Mouse (Mus musculus) forebrain, embryonic 13.5 days (tissue): Measurements from ENCODE around the gene Cacna1d. TPM values are rescaled to one million over a fixed set of nuclear protein-coding genes. Genes with fewer than 3 reads are reported as not detected.

ENCODE experiments used
- ATAC-seq: fragments of 200-750 bp; cut with Nextera tagmentation; 2 replicates; pipeline ENCODE4 v1.8.0; 2017
- H3K27ac ChIP-seq: fragments of 300-500 bp; sonication (generic); 2 replicates; pipeline ENCODE4 v1.5.1; 2015; ENCODE audit warnings: inconsistent platforms, mild to moderate bottlenecking, moderate library complexity
- H3K27me3 ChIP-seq: fragments of 300-500 bp; sonication (generic); 2 replicates; pipeline ENCODE4 v1.6.1; 2015; ENCODE audit warnings: mild to moderate bottlenecking, inconsistent platforms
- H3K36me3 ChIP-seq: fragments of 300-500 bp; sonication (generic); 2 replicates; pipeline ENCODE4 v1.6.1; 2015; ENCODE audit warnings: mild to moderate bottlenecking, inconsistent platforms; ENCODE audit not compliant: poor library complexity, severe bottlenecking
- H3K4me1 ChIP-seq: fragments of 300-500 bp; sonication (generic); 2 replicates; pipeline ENCODE4 v1.6.1; 2015; ENCODE audit warnings: inconsistent platforms
- H3K4me2 ChIP-seq: fragments of 300-500 bp; sonication (generic); 2 replicates; pipeline ENCODE4 v1.6.1; 2015; ENCODE audit warnings: inconsistent platforms, mild to moderate bottlenecking, moderate library complexity
- H3K4me3 ChIP-seq: fragments of 300-500 bp; sonication (generic); 2 replicates; pipeline ENCODE4 v1.5.1; 2015; ENCODE audit warnings: mild to moderate bottlenecking, inconsistent platforms
- H3K9ac ChIP-seq: fragments of 300-500 bp; sonication (generic); 2 replicates; pipeline ENCODE4 v1.6.1; 2015; ENCODE audit warnings: mild to moderate bottlenecking, inconsistent platforms
- H3K9me3 ChIP-seq: fragments of 300-500 bp; sonication (generic); replicated peaks from 2 replicates; pipeline ENCODE4 v1.6.1; 2016; ENCODE audit warnings: inconsistent platforms
- WGBS: fragments of 180-500 bp; shearing (Covaris S2); methylation state at CpG from one replicate; pipeline ENCODE4 v1.1.7; 2015; 5-methylcytosine and 5-hydroxymethylcytosine counted together
- polyA plus RNA-seq: library from polyadenylated mRNA; unstranded; fragments of >200 nt; fragmentation: Nextera tagmentation; extraction: Ambion mirVana; gene quantifications from 2 replicates; pipeline ENCODE4 v1.2.1, GENCODE M21; 2015

The Cacna1d gene
- polyA plus RNA-seq: 4.4 and 4.5 TPM in 2 replicates

DNA sequence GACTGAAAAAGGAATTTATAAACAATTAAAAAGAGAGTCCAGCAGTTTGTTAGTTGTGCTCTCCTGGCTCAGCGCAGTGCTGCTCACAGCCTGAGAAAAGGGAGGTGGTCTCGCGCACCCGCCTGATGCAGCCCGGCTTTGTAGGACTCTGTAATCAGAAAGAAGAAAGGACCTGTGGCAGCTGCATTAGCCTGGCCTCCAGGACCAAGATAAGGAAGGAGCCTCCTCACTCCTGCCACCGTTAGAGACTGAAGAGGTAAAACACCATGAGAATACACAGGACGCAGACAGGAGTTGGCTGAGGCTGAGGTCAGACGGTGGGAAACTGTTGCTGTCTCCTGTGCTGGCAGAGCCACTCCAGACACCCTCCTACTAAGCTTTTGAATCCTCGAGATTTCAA is at the start of gene Cacna1d:
Gene Cacna1d (minus strand): TSS at position 114 of the 400 bp plus-strand sequence.
- H3K4me1 ChIP-seq: peaks cover 14% of the 10 kb centered on the region
- H3K9ac ChIP-seq: no peak within 1 kb of the TSS
- 90% methylated on average over 9 of the region's 9 CpGs for WGBS
- H3K36me3 ChIP-seq: peaks cover 67% of the 10 kb centered on the region
- no peak within 1 kb of the TSS for H3K4me2 ChIP-seq
- no peak for ATAC-seq
- H3K9me3 ChIP-seq: no peaks in the 10 kb centered on the region
- H3K27ac ChIP-seq: no peak within 1 kb of the TSS
- no peaks in the 10 kb centered on the region for H3K27me3 ChIP-seq
- no peak within 1 kb of the TSS for H3K4me3 ChIP-seq

DNA sequence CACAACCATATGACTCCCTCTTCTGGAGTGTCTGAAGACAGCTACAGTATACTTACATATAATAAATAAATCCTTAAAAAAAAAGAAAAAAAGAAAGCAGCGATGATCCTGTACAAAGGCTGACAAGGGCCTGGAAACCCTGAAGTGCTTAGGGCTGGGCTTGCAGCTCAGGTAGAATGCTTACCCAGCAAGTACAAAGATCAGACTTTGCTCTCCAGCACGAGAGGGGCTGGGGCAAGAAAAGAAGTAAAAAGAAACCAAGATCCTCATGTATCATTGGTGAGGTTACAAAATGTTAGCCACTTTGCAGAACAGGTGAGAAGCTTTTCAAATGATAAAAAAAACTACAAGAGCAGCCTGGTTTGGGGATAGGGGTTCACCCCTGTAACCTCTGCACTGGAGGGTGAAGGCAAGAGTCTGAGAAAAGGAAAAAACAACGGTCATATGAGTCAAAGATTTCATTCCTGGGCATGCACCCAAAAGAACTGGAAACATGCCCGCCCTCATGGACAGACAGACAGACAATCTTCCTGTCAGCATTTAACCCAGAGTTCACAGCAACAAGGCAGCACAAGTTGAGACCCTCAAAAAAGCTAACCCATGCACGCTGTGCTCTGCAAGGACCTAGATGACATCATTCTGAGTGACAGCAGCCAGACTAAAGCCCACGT is 42.7 kb upstream of the Cacna1d start:
- H3K27ac ChIP-seq: no peak overlapping the region
- peaks cover 21% of the 10 kb centered on the region for H3K4me1 ChIP-seq
- ATAC-seq: no peak
- no peak overlapping the region for H3K4me2 ChIP-seq
- no peak overlapping the region for H3K9ac ChIP-seq
- no peaks in the 10 kb centered on the region for H3K27me3 ChIP-seq
- H3K9me3 ChIP-seq: no peaks in the 10 kb centered on the region
- H3K4me3 ChIP-seq: no peak overlapping the region
- no peaks in the 10 kb centered on the region for H3K36me3 ChIP-seq
- WGBS: 88% methylated on average over 6 of the region's 6 CpGs

GRCm38 (mm10) chr14:30531896-30532295 is 40.6 kb upstream of the Cacna1d start:
- Histone ChIP-seq H3K4me3 (no peak overlapping the region), H3K4me1 (peaks cover 21% of the 10 kb centered on the region), H3K36me3 (peaks cover 15% of the 10 kb centered on the region), H3K27ac (peak overlapping the region; percentile 52), H3K27me3 (no peaks in the 10 kb centered on the region), H3K4me2 (no peak overlapping the region), H3K9ac (no peak overlapping the region), H3K9me3 (no peaks in the 10 kb centered on the region)
- WGBS: 91% methylated on average over 6 of the region's 6 CpGs
- ATAC-seq: no peak

DNA sequence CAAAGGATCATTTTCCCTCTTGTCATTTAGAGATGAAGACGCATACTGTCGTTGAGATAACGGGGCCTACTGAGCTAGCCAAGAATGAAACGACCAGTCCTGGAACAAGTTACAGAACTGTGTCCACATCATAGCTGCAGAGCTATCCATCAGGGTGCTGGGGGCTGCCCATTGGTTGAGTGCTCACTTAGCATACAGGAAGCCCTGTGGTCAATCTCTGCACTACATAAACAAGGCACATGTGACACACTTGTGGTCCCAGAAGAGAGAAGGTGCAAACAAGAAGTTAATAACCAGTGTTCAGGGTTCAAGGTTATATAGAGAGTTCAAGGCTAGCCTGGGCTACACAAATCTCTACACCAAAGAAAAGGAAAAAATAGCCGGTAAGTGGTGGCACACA is 40.2 kb upstream of the Cacna1d start:
- peak overlapping the region; percentile 52 for H3K27ac ChIP-seq
- 0 out of 2 replicates have a peak, but pooled peaks have one; percentile 45 for ATAC-seq

GRCm38 (mm10) chr14:30530726-30531269 is 39.5 kb upstream of the Cacna1d start:
- H3K4me1 ChIP-seq: peaks cover 21% of the 10 kb centered on the region
- H3K27me3 ChIP-seq: no peaks in the 10 kb centered on the region
- peak overlapping the region; percentile 74 for H3K27ac ChIP-seq
- ATAC-seq: peak; percentile 83
- 32% methylated on average over 8 of the region's 8 CpGs for WGBS
- no peak overlapping the region for H3K4me3 ChIP-seq
- no peaks in the 10 kb centered on the region for H3K9me3 ChIP-seq
- H3K36me3 ChIP-seq: peaks cover 24% of the 10 kb centered on the region
- H3K4me2 ChIP-seq: peak overlapping the region; percentile 4; the same call in 1 of the 2 replicates
- H3K9ac ChIP-seq: 0 out of 2 replicates have a peak overlapping the region, but pooled peaks have one; percentile 26

More for the DNA sequence above, 40.2 kb upstream of the Cacna1d start:
- peaks cover 18% of the 10 kb centered on the region for H3K36me3 ChIP-seq
- H3K9ac ChIP-seq: no peak overlapping the region
- 0 out of 2 replicates have a peak overlapping the region, but pooled peaks have one; percentile 4 for H3K4me2 ChIP-seq
- H3K27me3 ChIP-seq: no peaks in the 10 kb centered on the region
- H3K4me3 ChIP-seq: no peak overlapping the region
- H3K4me1 ChIP-seq: peaks cover 21% of the 10 kb centered on the region
- 54% methylated on average over 5 of the region's 5 CpGs for WGBS
- H3K9me3 ChIP-seq: no peaks in the 10 kb centered on the region

- H3K4me1 ChIP-seq: peaks cover 21% of the 10 kb centered on the region
- H3K4me3 ChIP-seq: no peak overlapping the region
- H3K27me3 ChIP-seq: no peaks in the 10 kb centered on the region
- WGBS: 91% methylated on average over 12 of the region's 12 CpGs
- H3K9me3 ChIP-seq: no peaks in the 10 kb centered on the region
- no peak overlapping the region for H3K4me2 ChIP-seq
- H3K27ac ChIP-seq: no peak overlapping the region
- no peak overlapping the region for H3K9ac ChIP-seq
- H3K36me3 ChIP-seq: peaks cover 38% of the 10 kb centered on the region
- ATAC-seq: no peak
Measured at GRCm38 (mm10) chr14:30529454-30529853, 38.2 kb upstream of the Cacna1d start.

GRCm38 (mm10) chr14:30528961-30529360 is 37.7 kb upstream of the Cacna1d start:
- H3K4me3 ChIP-seq: no peak overlapping the region
- no peak for ATAC-seq
- H3K4me1 ChIP-seq: peaks cover 21% of the 10 kb centered on the region
- no peak overlapping the region for H3K4me2 ChIP-seq
- peaks cover 43% of the 10 kb centered on the region for H3K36me3 ChIP-seq
- no peak overlapping the region for H3K9ac ChIP-seq
- H3K27ac ChIP-seq: no peak overlapping the region
- no peaks in the 10 kb centered on the region for H3K27me3 ChIP-seq
- WGBS: 92% methylated on average over 5 of the region's 5 CpGs
- no peaks in the 10 kb centered on the region for H3K9me3 ChIP-seq

- peaks cover 48% of the 10 kb centered on the region for H3K36me3 ChIP-seq
- no peak overlapping the region for H3K4me3 ChIP-seq
- 90% methylated on average over 10 of the region's 10 CpGs for WGBS
- H3K27ac ChIP-seq: no peak overlapping the region
- ATAC-seq: no peak
- no peaks in the 10 kb centered on the region for H3K9me3 ChIP-seq
- no peak overlapping the region for H3K9ac ChIP-seq
- H3K4me1 ChIP-seq: peaks cover 21% of the 10 kb centered on the region
- H3K4me2 ChIP-seq: no peak overlapping the region
- no peaks in the 10 kb centered on the region for H3K27me3 ChIP-seq
Measured at GRCm38 (mm10) chr14:30528392-30528791, 37.1 kb upstream of the Cacna1d start.

GRCm38 (mm10) chr14:30523356-30523755 is 32.1 kb upstream of the Cacna1d start:
- Histone ChIP-seq H3K9ac (no peak overlapping the region), H3K4me1 (no peaks in the 10 kb centered on the region), H3K4me2 (no peak overlapping the region), H3K4me3 (no peak overlapping the region), H3K9me3 (no peaks in the 10 kb centered on the region), H3K27me3 (no peaks in the 10 kb centered on the region), H3K27ac (no peak overlapping the region), H3K36me3 (peaks cover 97% of the 10 kb centered on the region)
- ATAC-seq: no peak
- WGBS: 73% methylated on average over 6 of the region's 6 CpGs

DNA sequence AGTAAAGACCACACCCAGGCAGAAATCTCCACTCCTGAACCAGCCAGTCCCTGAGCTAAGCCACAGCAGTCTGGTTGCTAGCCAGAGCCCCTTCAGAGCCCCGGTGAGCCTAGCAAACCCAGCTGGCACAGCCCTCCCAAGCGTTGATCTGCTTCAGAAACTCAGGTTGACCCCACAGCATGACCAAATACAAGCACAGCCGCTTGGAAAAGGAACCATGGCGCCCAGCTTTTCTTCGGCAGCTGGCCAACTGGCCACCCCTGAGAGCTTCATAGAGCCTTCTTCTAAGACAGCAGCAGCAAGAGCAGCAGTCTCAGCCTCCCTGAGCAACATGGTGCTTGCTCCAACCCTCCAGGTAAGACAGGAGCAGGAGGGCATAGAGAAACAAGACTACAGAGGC is 28.1 kb upstream of the Cacna1d start:
- ATAC-seq: no peak
- 92% methylated on average over 5 of the region's 5 CpGs for WGBS
- no peak overlapping the region for H3K4me2 ChIP-seq
- H3K9me3 ChIP-seq: no peaks in the 10 kb centered on the region
- H3K9ac ChIP-seq: no peak overlapping the region
- H3K27ac ChIP-seq: no peak overlapping the region
- no peaks in the 10 kb centered on the region for H3K4me1 ChIP-seq
- H3K4me3 ChIP-seq: no peak overlapping the region
- no peaks in the 10 kb centered on the region for H3K27me3 ChIP-seq
- H3K36me3 ChIP-seq: peaks cover 79% of the 10 kb centered on the region

DNA sequence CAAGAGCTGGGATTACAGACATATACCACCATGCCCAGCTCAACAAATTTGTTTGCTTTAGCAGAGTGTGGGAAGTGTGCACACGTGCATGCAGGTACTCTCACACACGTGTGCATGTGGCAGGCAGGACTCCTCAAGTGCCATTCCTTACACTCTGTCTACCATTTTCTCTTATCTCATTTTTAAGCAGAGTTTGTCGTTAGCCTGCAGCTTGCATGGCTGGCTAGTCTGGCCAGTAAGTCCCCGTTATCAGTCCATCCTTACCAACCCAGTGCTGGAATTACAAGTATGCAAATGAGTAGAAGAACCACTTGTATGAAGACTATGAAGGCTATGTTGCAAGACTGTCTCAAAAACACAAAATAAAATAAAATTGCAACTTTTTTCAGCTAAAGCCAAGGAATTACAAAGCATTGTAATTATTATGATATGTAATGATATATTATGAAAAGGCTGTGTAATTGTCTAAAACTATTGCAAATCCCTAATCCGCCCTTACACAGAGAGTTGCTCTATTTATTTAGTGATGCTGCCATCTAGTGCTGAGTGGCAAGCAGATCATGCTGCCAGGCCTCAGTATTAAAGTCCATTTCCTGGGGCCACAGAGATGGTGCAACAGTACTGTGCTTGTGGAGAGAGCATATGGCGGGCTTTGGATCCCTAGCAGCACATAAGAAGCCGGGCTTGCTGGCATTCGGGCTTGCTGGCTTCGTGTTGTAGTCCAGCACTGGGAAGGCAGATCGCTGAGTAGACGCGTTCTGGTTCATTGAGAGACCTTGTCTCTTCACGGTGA is 24.9 kb upstream of the Cacna1d start:
- WGBS: 90% methylated on average over 13 of the region's 13 CpGs
- no peak overlapping the region for H3K27ac ChIP-seq
- no peak overlapping the region for H3K9ac ChIP-seq
- no peaks in the 10 kb centered on the region for H3K27me3 ChIP-seq
- no peak for ATAC-seq
- peaks cover 74% of the 10 kb centered on the region for H3K36me3 ChIP-seq
- H3K4me2 ChIP-seq: no peak overlapping the region
- no peak overlapping the region for H3K4me3 ChIP-seq
- no peaks in the 10 kb centered on the region for H3K4me1 ChIP-seq
- no peaks in the 10 kb centered on the region for H3K9me3 ChIP-seq

DNA sequence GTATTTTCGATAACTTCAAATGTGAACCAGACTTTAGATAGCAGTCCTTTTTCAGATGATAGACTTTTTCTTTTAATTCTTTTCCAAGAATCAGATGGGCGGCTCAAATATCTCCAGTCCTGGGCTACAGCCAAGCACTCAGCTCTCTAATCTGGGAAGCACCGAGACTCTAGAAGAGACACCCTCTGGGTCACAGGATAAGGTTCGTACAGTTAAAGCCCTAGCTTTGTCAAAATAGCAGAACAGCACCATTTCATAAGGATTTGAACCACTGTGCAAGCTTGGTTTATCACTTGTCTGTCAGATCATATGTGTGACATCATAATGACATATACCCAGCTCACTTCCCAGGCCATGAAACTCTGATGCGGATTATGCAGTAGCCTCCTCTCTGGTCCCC is 21.6 kb upstream of the Cacna1d start:
- Histone ChIP-seq H3K4me2 (no peak overlapping the region), H3K27ac (no peak overlapping the region), H3K27me3 (no peaks in the 10 kb centered on the region), H3K9ac (no peak overlapping the region), H3K4me3 (no peak overlapping the region), H3K4me1 (no peaks in the 10 kb centered on the region), H3K36me3 (peaks cover 66% of the 10 kb centered on the region), H3K9me3 (no peaks in the 10 kb centered on the region)
- WGBS: 94% methylated on average over 5 of the region's 5 CpGs
- no peak for ATAC-seq
